Mouse (Mus musculus): ENCODE results near the gene Slc43a2. TPM values are rescaled to one million over a fixed set of nuclear protein-coding genes. Genes with fewer than 3 reads are reported as not detected.

Gene Slc43a2
- 15.9 and 16.5 TPM in 2 replicates for polyA plus RNA-seq (2016; fragmentation: Nextera tagmentation; extraction: Ambion mirVana)

GRCm38 (mm10) chr11:75531469-75532242 lies at the start of gene Slc43a2:
Slc43a2 (plus strand) TSS chr11:75531694.
- Histone ChIP-seq H3K27ac (peak within 1 kb of the TSS; percentile 95), H3K4me1 (peaks cover 33% of the 10 kb centered on the region), H3K4me2 (replicated peaks) (peak within 1 kb of the TSS; percentile 98), H3K4me3 (peak within 1 kb of the TSS; percentile 57), H3K27me3 (no peaks in the 10 kb centered on the region), H3K36me3 (no peaks in the 10 kb centered on the region), H3K9me3 (replicated peaks) (no peaks in the 10 kb centered on the region), H3K9ac (peak within 1 kb of the TSS; percentile 85)
- under 1% methylated on average over 62 of the region's 62 CpGs for WGBS
- peak; percentile 96 for ATAC-seq (ENCODE audit: low FRiP score)

- Histone ChIP-seq H3K36me3 (peaks cover 26% of the 10 kb centered on the region), H3K27me3 (no peaks in the 10 kb centered on the region), H3K9ac (no peak overlapping the region), H3K27ac (peak overlapping the region; percentile 44), H3K4me1 (peaks cover 13% of the 10 kb centered on the region), H3K9me3 (replicated peaks) (no peaks in the 10 kb centered on the region), H3K4me2 (replicated peaks) (peak overlapping the region; percentile 44), H3K4me3 (0 out of 2 replicates have a peak overlapping the region, but pooled peaks have one; percentile 97)
- peak; percentile 62 for ATAC-seq (ENCODE audit: low FRiP score)
- 23% methylated on average over 3 of the region's 3 CpGs for WGBS
Measured at GRCm38 (mm10) chr11:75486192-75486591, 45.3 kb upstream of the Slc43a2 start.

- Histone ChIP-seq H3K4me3 (peak within 1 kb of the TSS; percentile 97), H3K4me2 (replicated peaks) (peak within 1 kb of the TSS; percentile 94), H3K27me3 (no peaks in the 10 kb centered on the region), H3K9me3 (replicated peaks) (no peaks in the 10 kb centered on the region), H3K4me1 (peaks cover 13% of the 10 kb centered on the region), H3K9ac (peak within 1 kb of the TSS; percentile 96), H3K36me3 (peaks cover 32% of the 10 kb centered on the region), H3K27ac (peak within 1 kb of the TSS; percentile 82)
- ATAC-seq (ENCODE audit: low FRiP score), result peak; percentile 99
- under 1% methylated on average over 52 of the region's 52 CpGs for WGBS
Measured at GRCm38 (mm10) chr11:75486601-75487285, 44.8 kb upstream of the Slc43a2 start, which contains the start of gene Prpf8. Prpf8 (plus strand) TSS chr11:75486816.

- Histone ChIP-seq H3K4me1 (peaks cover 13% of the 10 kb centered on the region), H3K27ac (no peak overlapping the region), H3K4me2 (replicated peaks) (peak overlapping the region; percentile 94), H3K9me3 (replicated peaks) (no peaks in the 10 kb centered on the region), H3K9ac (peak overlapping the region; percentile 96), H3K27me3 (no peaks in the 10 kb centered on the region), H3K4me3 (peak overlapping the region; percentile 97), H3K36me3 (peaks cover 39% of the 10 kb centered on the region)
- ATAC-seq (ENCODE audit: low FRiP score), result no peak
- WGBS, result 45% methylated on average over 6 of the region's 6 CpGs
Measured at GRCm38 (mm10) chr11:75487496-75487895, 44.0 kb upstream of the Slc43a2 start.

GRCm38 (mm10) chr11:75494296-75495049 lies 37.0 kb upstream of the Slc43a2 start:
- no peak overlapping the region for H3K27ac ChIP-seq
- no peaks in the 10 kb centered on the region for H3K9me3 ChIP-seq (replicated peaks)
- no peak for ATAC-seq (ENCODE audit: low FRiP score)
- H3K4me1 ChIP-seq, result no peaks in the 10 kb centered on the region
- no peak overlapping the region for H3K4me2 ChIP-seq (replicated peaks)
- no peaks in the 10 kb centered on the region for H3K27me3 ChIP-seq
- H3K4me3 ChIP-seq, result no peak overlapping the region
- no peak overlapping the region for H3K9ac ChIP-seq
- 96% methylated on average over 10 of the region's 10 CpGs for WGBS
- H3K36me3 ChIP-seq, result peaks cover 99% of the 10 kb centered on the region

GRCm38 (mm10) chr11:75498126-75498525 lies 33.4 kb upstream of the Slc43a2 start:
- Histone ChIP-seq H3K9ac (no peak overlapping the region), H3K4me2 (replicated peaks) (no peak overlapping the region), H3K36me3 (peaks cover 99% of the 10 kb centered on the region), H3K27me3 (no peaks in the 10 kb centered on the region), H3K4me3 (no peak overlapping the region), H3K4me1 (no peaks in the 10 kb centered on the region), H3K9me3 (replicated peaks) (no peaks in the 10 kb centered on the region), H3K27ac (no peak overlapping the region)
- no peak for ATAC-seq (ENCODE audit: low FRiP score)
- WGBS, result 83% methylated on average over 1 of the region's 1 CpGs

- no peaks in the 10 kb centered on the region for H3K9me3 ChIP-seq (replicated peaks)
- H3K4me1 ChIP-seq, result peaks cover 22% of the 10 kb centered on the region
- H3K4me2 ChIP-seq (replicated peaks), result no peak overlapping the region
- no peak overlapping the region for H3K4me3 ChIP-seq
- H3K9ac ChIP-seq, result no peak overlapping the region
- WGBS, result 97% methylated on average over 4 of the region's 4 CpGs
- H3K27me3 ChIP-seq, result no peaks in the 10 kb centered on the region
- no peak for ATAC-seq (ENCODE audit: low FRiP score)
- H3K36me3 ChIP-seq, result peaks cover 63% of the 10 kb centered on the region
- no peak overlapping the region for H3K27ac ChIP-seq
Measured at GRCm38 (mm10) chr11:75508162-75508561, 23.3 kb upstream of the Slc43a2 start.

- Histone ChIP-seq H3K9me3 (replicated peaks) (no peaks in the 10 kb centered on the region), H3K4me3 (no peak overlapping the region), H3K4me1 (peaks cover 22% of the 10 kb centered on the region), H3K9ac (no peak overlapping the region), H3K4me2 (replicated peaks) (no peak overlapping the region), H3K36me3 (peaks cover 57% of the 10 kb centered on the region), H3K27ac (no peak overlapping the region), H3K27me3 (no peaks in the 10 kb centered on the region)
- WGBS, result 80% methylated on average over 8 of the region's 8 CpGs
- ATAC-seq (ENCODE audit: low FRiP score), result no peak
Measured at GRCm38 (mm10) chr11:75508904-75509303, 22.6 kb upstream of the Slc43a2 start.

- WGBS, result 3% methylated on average over 43 of the region's 43 CpGs
- H3K9ac ChIP-seq, result peak within 1 kb of the TSS; percentile 67
- peak within 1 kb of the TSS; percentile 93 for H3K4me2 ChIP-seq (replicated peaks)
- peak; percentile 82 for ATAC-seq (ENCODE audit: low FRiP score)
- no peaks in the 10 kb centered on the region for H3K27me3 ChIP-seq
- H3K27ac ChIP-seq, result peak within 1 kb of the TSS; percentile 70
- H3K4me1 ChIP-seq, result peaks cover 22% of the 10 kb centered on the region
- H3K9me3 ChIP-seq (replicated peaks), result no peaks in the 10 kb centered on the region
- H3K4me3 ChIP-seq, result peak within 1 kb of the TSS; percentile 49
- H3K36me3 ChIP-seq, result peaks cover 46% of the 10 kb centered on the region
Measured at GRCm38 (mm10) chr11:75509741-75510626, 21.5 kb upstream of the Slc43a2 start, which contains the start of gene Rilp. Rilp (plus strand) TSS chr11:75510094.

- peak; percentile 89 for ATAC-seq (ENCODE audit: low FRiP score)
- H3K27ac ChIP-seq, result peak overlapping the region; percentile 70
- no peaks in the 10 kb centered on the region for H3K9me3 ChIP-seq (replicated peaks)
Measured at GRCm38 (mm10) chr11:75510627-75510993, 20.9 kb upstream of the Slc43a2 start.

GRCm38 (mm10) chr11:75511213-75511612 lies 20.3 kb upstream of the Slc43a2 start:
- no peaks in the 10 kb centered on the region for H3K27me3 ChIP-seq
- H3K9me3 ChIP-seq (replicated peaks), result no peaks in the 10 kb centered on the region
- peaks cover 36% of the 10 kb centered on the region for H3K36me3 ChIP-seq
- no peak overlapping the region for H3K4me3 ChIP-seq
- H3K4me2 ChIP-seq (replicated peaks), result no peak overlapping the region
- WGBS, result 90% methylated on average over 6 of the region's 6 CpGs
- no peak overlapping the region for H3K9ac ChIP-seq
- H3K27ac ChIP-seq, result no peak overlapping the region
- peaks cover 22% of the 10 kb centered on the region for H3K4me1 ChIP-seq
- ATAC-seq (ENCODE audit: low FRiP score), result no peak

More at GRCm38 (mm10) chr11:75510627-75510993, 20.9 kb upstream of the Slc43a2 start:
- Histone ChIP-seq H3K4me1 (peaks cover 22% of the 10 kb centered on the region), H3K9ac (peak overlapping the region; percentile 67), H3K4me2 (replicated peaks) (peak overlapping the region; percentile 93), H3K4me3 (peak overlapping the region; percentile 49), H3K27me3 (no peaks in the 10 kb centered on the region), H3K36me3 (peaks cover 42% of the 10 kb centered on the region)
- WGBS, result 2% methylated on average over 24 of the region's 24 CpGs

Data from hindbrain, embryonic 12.5 days (tissue).